Mouse (Mus musculus): ENCODE results near the gene Cd2ap. TPM values are rescaled to one million over a fixed set of nuclear protein-coding genes. Genes with fewer than 3 reads are reported as not detected.
A peak's percentile ranks its signal among the peaks of the same experiment; 100 is the strongest.

Gene Cd2ap
- total and polyA plus RNA-seq, 3 experiments: 18.8 to 36.3 (median 26.1) TPM

DNA sequence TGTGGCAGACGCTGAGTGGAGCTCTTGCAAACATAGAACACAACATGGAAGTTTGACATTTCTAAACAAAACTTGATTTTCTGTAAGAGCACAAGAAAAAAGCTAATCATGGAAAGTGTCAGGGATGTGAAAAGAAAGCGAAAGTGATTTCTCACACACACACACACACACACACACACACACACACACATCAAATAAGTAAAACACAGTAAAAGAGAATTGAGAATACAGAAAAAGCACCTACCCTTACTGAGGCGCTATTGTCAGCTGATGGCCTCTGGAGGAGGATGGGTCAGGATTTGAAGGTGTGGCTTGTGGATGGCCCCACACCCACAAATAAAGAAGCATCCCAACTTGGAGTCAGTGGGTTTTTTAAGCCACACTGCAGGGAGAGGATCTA is 19.0 kb downstream of the Cd2ap start:
- Histone ChIP-seq H3K27me3 (replicated peaks) (no peaks in the 10 kb centered on the region), H3K4me3 (replicated peaks in 1 of 3; ENCODE audit: low read depth in 2 of 3, low read length in 2 of 3, poor library complexity in 1 of 3) (no peak overlapping the region), H3K4me1 (ENCODE audit: control insufficient read depth in 1 of 2, insufficient read depth in 2 of 2) (peaks cover 0 to 46% of the 10 kb centered on the region in 2 experiments; a peak in 2 of 4 replicates), H3K9me3 (replicated peaks; ENCODE audit: low read length) (no peaks in the 10 kb centered on the region), H3K9ac (ENCODE audit: insufficient read depth, low read depth) (no peak overlapping the region), H3K79me2 (replicated peaks; ENCODE audit: control insufficient read depth, extremely low read depth, insufficient read depth, poor library complexity, severe bottlenecking) (peaks cover 21% of the 10 kb centered on the region), H3K4me2 (ENCODE audit: insufficient read depth, low read depth, poor library complexity, severe bottlenecking) (no peak overlapping the region), H3K27ac (ENCODE audit: insufficient read depth, low read depth) (no peak overlapping the region), H3K36me3 (replicated peaks in 1 of 2; ENCODE audit: control insufficient read depth in 1 of 2, insufficient read depth in 1 of 2, low read length in 1 of 2) (no peaks in the 10 kb centered on the region)
- in situ Hi-C loops (cut with MboI; ENCODE audit: low pct_ligation_motif_present, low pct_unique_long_range_greater_than_20kb, low sequenced_read_pairs) (no loop called here), dilution Hi-C loops (cut with MboI; ENCODE audit: extremely low pct_ligation_motif_present, extremely low pct_unique_long_range_greater_than_20kb, low sequenced_read_pairs) (no loop called here)
- DNase-seq (ENCODE audit: extremely low read depth): no peak
- TF ChIP-seq TCF12 (IDR thresholded peaks at IDR 0.05; ENCODE audit: low read depth, low read length) (no peak), CHD1 (IDR thresholded peaks at IDR 0.05; ENCODE audit: low read depth, low read length) (no peak), NELFE (IDR thresholded peaks at IDR 0.05; ENCODE audit: low read depth, low read length) (no peak), ZNF384 (IDR thresholded peaks at IDR 0.05; ENCODE audit: low read depth, low read length) (no peak), TBP (conservative IDR thresholded peaks at IDR 0.05; ENCODE audit: low read depth, low read length) (no peak), POLR2A (IDR thresholded peaks at IDR 0.05; ENCODE audit: low read depth, low read length) (no peak), UBTF (IDR thresholded peaks at IDR 0.05; ENCODE audit: low read depth, low read length) (no peak), MAFK (IDR thresholded peaks at IDR 0.05; ENCODE audit: insufficient replicate concordance, low read length) (no peak), MEF2A (IDR thresholded peaks at IDR 0.05; ENCODE audit: borderline replicate concordance, low read depth, low read length) (no peak), KAT2A (IDR thresholded peaks at IDR 0.05; ENCODE audit: insufficient replicate concordance, low read length) (no peak), CTCF (conservative IDR thresholded peaks at IDR 0.05 in 1 of 2, IDR thresholded peaks at IDR 0.05 in 1 of 2; ENCODE audit: low read depth in 2 of 2, low read length in 2 of 2) (no peak)

DNA sequence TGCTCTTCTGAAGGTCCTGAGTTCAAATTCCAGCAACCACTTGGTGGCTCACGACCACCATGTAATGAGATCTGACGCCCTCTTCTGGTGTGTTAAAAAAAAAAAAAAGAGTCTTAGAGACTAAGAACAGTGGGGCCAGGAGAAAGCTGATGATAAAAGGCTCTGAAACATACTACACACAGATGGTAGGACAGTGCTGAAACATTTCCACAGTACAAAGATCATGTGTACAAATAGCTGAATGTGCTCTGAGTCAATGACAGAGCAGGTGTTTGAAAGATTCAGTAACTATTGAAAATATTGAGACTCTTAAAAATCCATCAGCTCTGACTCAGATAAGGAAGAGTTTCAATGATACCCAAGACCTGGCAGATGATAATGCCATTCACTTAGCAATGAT is 29.4 kb downstream of the Cd2ap start:
- Histone ChIP-seq H3K4me3 (replicated peaks in 1 of 3; ENCODE audit: low read depth in 2 of 3, low read length in 2 of 3, poor library complexity in 1 of 3) (no peak overlapping the region), H3K27ac (ENCODE audit: insufficient read depth, low read depth) (no peak overlapping the region), H3K36me3 (replicated peaks in 1 of 2; ENCODE audit: control insufficient read depth in 1 of 2, insufficient read depth in 1 of 2, low read length in 1 of 2) (peaks cover 3 to 29% of the 10 kb centered on the region in 2 experiments), H3K9ac (ENCODE audit: insufficient read depth, low read depth) (no peak overlapping the region), H3K4me2 (ENCODE audit: insufficient read depth, low read depth, poor library complexity, severe bottlenecking) (no peak overlapping the region), H3K9me3 (replicated peaks; ENCODE audit: low read length) (no peaks in the 10 kb centered on the region), H3K79me2 (replicated peaks; ENCODE audit: control insufficient read depth, extremely low read depth, insufficient read depth, poor library complexity, severe bottlenecking) (no peaks in the 10 kb centered on the region), H3K27me3 (replicated peaks) (no peaks in the 10 kb centered on the region), H3K4me1 (ENCODE audit: control insufficient read depth in 1 of 2, insufficient read depth in 2 of 2) (peaks cover 0 to 35% of the 10 kb centered on the region in 2 experiments; a peak in 2 of 4 replicates)
- in situ Hi-C loops (cut with MboI; ENCODE audit: low pct_ligation_motif_present, low pct_unique_long_range_greater_than_20kb, low sequenced_read_pairs) (no loop called here), dilution Hi-C loops (cut with MboI; ENCODE audit: extremely low pct_ligation_motif_present, extremely low pct_unique_long_range_greater_than_20kb, low sequenced_read_pairs) (no loop called here)
- no peak for TF ChIP-seq NRF1 (IDR thresholded peaks at IDR 0.05; ENCODE audit: low read depth, low read length)
- no peak for TF ChIP-seq TBP (conservative IDR thresholded peaks at IDR 0.05; ENCODE audit: low read depth, low read length)
- TF ChIP-seq CTCF (conservative IDR thresholded peaks at IDR 0.05 in 1 of 2, IDR thresholded peaks at IDR 0.05 in 1 of 2; ENCODE audit: low read depth in 2 of 2, low read length in 2 of 2): peak in 1 of 2 experiments; percentile 12; a peak in 1 of 4 replicates
- no peak for DNase-seq (ENCODE audit: extremely low read depth)

DNA sequence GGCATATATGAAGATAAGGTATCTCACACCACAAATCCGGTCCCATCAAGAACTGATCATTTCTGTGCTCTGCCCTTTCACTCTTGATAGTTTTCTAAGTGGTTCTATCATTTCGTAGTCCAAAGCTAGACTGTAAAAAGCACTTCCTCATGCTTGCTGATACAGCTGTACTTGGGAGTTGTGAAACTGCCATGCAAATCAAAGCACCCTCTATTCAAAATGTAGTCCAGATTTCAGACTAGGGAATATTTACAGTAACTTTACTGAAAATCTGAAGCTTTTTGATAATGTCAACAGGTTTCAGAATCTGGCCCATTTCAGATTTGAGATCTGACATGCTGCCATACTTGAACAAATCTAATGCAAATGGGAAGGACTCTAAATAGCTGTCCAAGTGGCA is 39.3 kb downstream of the Cd2ap start:
- dilution Hi-C loops (cut with MboI; ENCODE audit: extremely low pct_ligation_motif_present, extremely low pct_unique_long_range_greater_than_20kb, low sequenced_read_pairs): no loop called here
- peak overlapping the region; percentile 98 for H3K27ac ChIP-seq (ENCODE audit: insufficient read depth, low read depth)
- H3K4me3 ChIP-seq (replicated peaks in 1 of 3; ENCODE audit: low read depth in 2 of 3, low read length in 2 of 3, poor library complexity in 1 of 3): peak overlapping the region in 1 of 3 experiments; percentile 31
- TF ChIP-seq JUND (conservative IDR thresholded peaks at IDR 0.05; ENCODE audit: low read depth, low read length) (peak; percentile 55; the same call in 1 of the 2 replicates), MAFK (IDR thresholded peaks at IDR 0.05; ENCODE audit: insufficient replicate concordance, low read length) (peak; percentile 85), USF1 (IDR thresholded peaks at IDR 0.05; ENCODE audit: low read depth, low read length) (no peak), BHLHE40 (IDR thresholded peaks at IDR 0.05; ENCODE audit: low read depth, low read length) (peak; percentile 51), MAX (IDR thresholded peaks at IDR 0.05; ENCODE audit: low read length) (peak; percentile 48; the same call in 1 of the 2 replicates), USF2 (conservative IDR thresholded peaks at IDR 0.05; ENCODE audit: low read depth, low read length) (no peak), CTCF (conservative IDR thresholded peaks at IDR 0.05 in 1 of 2, IDR thresholded peaks at IDR 0.05 in 1 of 2; ENCODE audit: low read depth in 2 of 2, low read length in 2 of 2) (no peak), NELFE (IDR thresholded peaks at IDR 0.05; ENCODE audit: low read depth, low read length) (peak; percentile 46; the same call in 1 of the 2 replicates), UBTF (IDR thresholded peaks at IDR 0.05; ENCODE audit: low read depth, low read length) (no peak), ZKSCAN1 (IDR thresholded peaks at IDR 0.05; ENCODE audit: borderline replicate concordance, low read depth, low read length) (no peak), JUN (IDR thresholded peaks at IDR 0.05; ENCODE audit: insufficient read depth, low read depth, low read length) (no peak), EP300 (IDR thresholded peaks at IDR 0.05; ENCODE audit: low read length) (peak; percentile 86), RCOR1 (conservative IDR thresholded peaks at IDR 0.05; ENCODE audit: low read depth, low read length) (0 out of 2 replicates have a peak, but pooled peaks have one; percentile 40), GABPA (IDR thresholded peaks at IDR 0.05; ENCODE audit: insufficient replicate concordance, low read depth, low read length) (no peak), POLR2A (IDR thresholded peaks at IDR 0.05; ENCODE audit: low read depth, low read length) (no peak), NRF1 (IDR thresholded peaks at IDR 0.05; ENCODE audit: low read depth, low read length) (no peak), ZMIZ1 (IDR thresholded peaks at IDR 0.05; ENCODE audit: low read depth, low read length) (no peak), MXI1 (IDR thresholded peaks at IDR 0.05; ENCODE audit: low read depth, low read length) (no peak; the same call in 1 of the 2 replicates)

More for the DNA sequence above, 39.3 kb downstream of the Cd2ap start:
- peaks cover 3 to 26% of the 10 kb centered on the region in 2 experiments for H3K36me3 ChIP-seq (replicated peaks in 1 of 2; ENCODE audit: control insufficient read depth in 1 of 2, insufficient read depth in 1 of 2, low read length in 1 of 2)
- H3K27me3 ChIP-seq (replicated peaks): no peaks in the 10 kb centered on the region
- H3K9me3 ChIP-seq (replicated peaks; ENCODE audit: low read length): no peaks in the 10 kb centered on the region
- peak overlapping the region; percentile 77 for H3K9ac ChIP-seq (ENCODE audit: insufficient read depth, low read depth)
- H3K4me2 ChIP-seq (ENCODE audit: insufficient read depth, low read depth, poor library complexity, severe bottlenecking): peak overlapping the region; percentile 99
- in situ Hi-C loops (cut with MboI; ENCODE audit: low pct_ligation_motif_present, low pct_unique_long_range_greater_than_20kb, low sequenced_read_pairs): no loop called here
- H3K4me1 ChIP-seq (ENCODE audit: control insufficient read depth in 1 of 2, insufficient read depth in 2 of 2): peaks cover 0 to 80% of the 10 kb centered on the region in 2 experiments; a peak in 3 of 4 replicates
- DNase-seq (ENCODE audit: extremely low read depth): peak; percentile 65
- H3K79me2 ChIP-seq (replicated peaks; ENCODE audit: control insufficient read depth, extremely low read depth, insufficient read depth, poor library complexity, severe bottlenecking): peaks cover 1% of the 10 kb centered on the region; the same call in 1 of the 2 replicates
